Mouse (Mus musculus) ovary, postnatal 36 days (tissue): Measurements from ENCODE around the gene Vmo1.
"Not testable (repeated sequence)": the region's sequence is repeated elsewhere in the genome, so short reads cannot be mapped to it uniquely, and the experiment has no call there.

ENCODE experiments used
- DNase-seq: peaks from one replicate; pipeline ENCODE4 v3.0.0; 2022; ENCODE audit warnings: low spot score, mixed read lengths

Vmo1 gene

GRCm38 (mm10) chr11:70514288-70514687 is at the start of gene Vmo1:
TSS of gene Vmo1 (minus strand) at chr11:70514616.
- no peak for DNase-seq

- peak; percentile 14 for DNase-seq
Measured at GRCm38 (mm10) chr11:70563470-70564275, 49.3 kb upstream of the Vmo1 start.

GRCm38 (mm10) chr11:70562995-70563469 is 48.6 kb upstream of the Vmo1 start:
- DNase-seq: no peak

- peak; percentile 93 for DNase-seq
Measured at GRCm38 (mm10) chr11:70562287-70562994, 48.0 kb upstream of the Vmo1 start, which contains the start of gene Mink1. TSS of gene Mink1 (plus strand) at chr11:70562881.

- DNase-seq: no peak
Measured at GRCm38 (mm10) chr11:70561937-70562286, 47.5 kb upstream of the Vmo1 start.

- DNase-seq: no peak
Measured at GRCm38 (mm10) chr11:70557545-70557944, 43.1 kb upstream of the Vmo1 start.

GRCm38 (mm10) chr11:70553940-70554339 is 39.5 kb upstream of the Vmo1 start:
- no peak for DNase-seq

GRCm38 (mm10) chr11:70551526-70551925 is 37.1 kb upstream of the Vmo1 start:
- DNase-seq: no peak

GRCm38 (mm10) chr11:70544496-70544895 is 30.1 kb upstream of the Vmo1 start:
- no peak for DNase-seq

GRCm38 (mm10) chr11:70541415-70541814 is 27.0 kb upstream of the Vmo1 start:
- DNase-seq: no peak

GRCm38 (mm10) chr11:70540928-70541327 is 26.5 kb upstream of the Vmo1 start:
- DNase-seq: no peak

GRCm38 (mm10) chr11:70539877-70540587 is 25.6 kb upstream of the Vmo1 start, which contains the start of gene Pld2:
TSS of gene Pld2 (plus strand) at chr11:70540064.
- peak; percentile 92 for DNase-seq

GRCm38 (mm10) chr11:70539423-70539822 is 25.0 kb upstream of the Vmo1 start:
- DNase-seq: no peak

GRCm38 (mm10) chr11:70532839-70533238 is 18.4 kb upstream of the Vmo1 start, which contains the start of gene Gm40193:
TSS of gene Gm40193 (minus strand) at chr11:70532939.
- no peak for DNase-seq

- not testable (repeated sequence) for DNase-seq
Measured at GRCm38 (mm10) chr11:70531065-70531464, 16.6 kb upstream of the Vmo1 start.

GRCm38 (mm10) chr11:70528610-70529009 is 14.2 kb upstream of the Vmo1 start:
- DNase-seq: no peak

- no peak for DNase-seq
Measured at GRCm38 (mm10) chr11:70526211-70526610, 11.8 kb upstream of the Vmo1 start.

- no peak for DNase-seq
Measured at GRCm38 (mm10) chr11:70525726-70526125, 11.3 kb upstream of the Vmo1 start.

- DNase-seq: peak; percentile 84
Measured at GRCm38 (mm10) chr11:70525184-70525678, 10.8 kb upstream of the Vmo1 start, which contains the start of gene Psmb6. TSS of gene Psmb6 (plus strand) at chr11:70525367.

GRCm38 (mm10) chr11:70524782-70525181 is 10.4 kb upstream of the Vmo1 start:
- no peak for DNase-seq

- DNase-seq: not testable (repeated sequence)
Measured at GRCm38 (mm10) chr11:70523306-70523989, 9.0 kb upstream of the Vmo1 start.
